Mouse (Mus musculus) lung, postnatal 4 days (tissue): ENCODE results near the gene Ptgs1.

Experiments
- DNase-seq, 2 experiments: peaks; one replicate each; pipeline ENCODE4 v3.0.0; 2021

Ptgs1 gene

GRCm38 (mm10) chr2:36215203-36215739 lies 15.0 kb upstream of the Ptgs1 start:
- DNase-seq = no peak

- DNase-seq = peak; percentile 65 to 81
Measured at GRCm38 (mm10) chr2:36216546-36216945, 13.7 kb upstream of the Ptgs1 start.

GRCm38 (mm10) chr2:36216953-36217573 lies 13.2 kb upstream of the Ptgs1 start:
- peak; percentile 58 to 83 for DNase-seq

DNA sequence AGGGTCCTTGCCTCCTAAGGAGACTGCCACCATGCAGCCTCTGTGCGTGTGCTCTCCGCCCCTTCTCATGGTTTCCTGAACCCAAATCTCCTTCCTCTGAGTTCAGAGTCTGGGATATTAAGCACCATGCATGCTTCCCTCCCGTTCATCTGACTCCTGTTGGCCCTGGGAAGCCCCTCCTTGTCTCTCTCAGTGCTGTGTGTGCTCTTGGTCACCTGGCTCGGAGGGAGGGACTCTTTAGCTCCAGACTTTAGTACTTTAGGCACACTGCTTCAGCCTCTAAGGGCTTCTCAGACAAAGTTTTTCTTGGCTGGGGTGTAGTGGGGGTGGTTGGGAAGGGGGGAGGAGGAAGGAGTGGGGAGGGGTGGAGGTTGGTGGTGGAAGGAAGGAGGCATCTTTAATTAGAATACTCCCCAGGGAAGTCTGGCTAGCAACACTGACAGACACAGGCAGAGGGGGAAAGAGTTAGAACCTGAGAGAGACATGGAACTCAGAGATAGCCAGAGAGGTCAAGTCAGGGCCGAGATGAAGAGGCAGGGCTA lies 12.5 kb upstream of the Ptgs1 start:
- DNase-seq = peak in 1 of 2 experiments; percentile 22

GRCm38 (mm10) chr2:36220106-36220505 lies 10.1 kb upstream of the Ptgs1 start:
- no peak for DNase-seq

DNA sequence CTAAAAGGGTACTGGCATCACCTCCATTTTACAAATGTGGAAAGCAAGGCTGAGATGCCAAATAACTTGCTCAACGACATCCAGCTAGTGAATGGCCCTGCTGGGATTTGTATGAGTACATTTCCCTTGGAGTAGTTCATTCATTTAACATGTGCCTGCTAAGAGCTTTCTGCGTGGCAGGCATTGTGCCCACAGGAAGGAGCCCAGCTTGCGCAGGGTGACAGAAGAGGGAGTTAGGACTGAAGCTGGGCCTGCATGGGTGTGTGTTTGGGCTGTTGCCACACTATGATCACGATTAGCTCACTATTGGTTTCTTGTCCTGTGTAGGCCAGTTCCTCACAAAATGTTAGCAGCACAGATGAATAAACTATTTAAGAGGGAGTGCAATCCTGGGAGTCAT lies 9.3 kb upstream of the Ptgs1 start:
- DNase-seq = no peak

DNA sequence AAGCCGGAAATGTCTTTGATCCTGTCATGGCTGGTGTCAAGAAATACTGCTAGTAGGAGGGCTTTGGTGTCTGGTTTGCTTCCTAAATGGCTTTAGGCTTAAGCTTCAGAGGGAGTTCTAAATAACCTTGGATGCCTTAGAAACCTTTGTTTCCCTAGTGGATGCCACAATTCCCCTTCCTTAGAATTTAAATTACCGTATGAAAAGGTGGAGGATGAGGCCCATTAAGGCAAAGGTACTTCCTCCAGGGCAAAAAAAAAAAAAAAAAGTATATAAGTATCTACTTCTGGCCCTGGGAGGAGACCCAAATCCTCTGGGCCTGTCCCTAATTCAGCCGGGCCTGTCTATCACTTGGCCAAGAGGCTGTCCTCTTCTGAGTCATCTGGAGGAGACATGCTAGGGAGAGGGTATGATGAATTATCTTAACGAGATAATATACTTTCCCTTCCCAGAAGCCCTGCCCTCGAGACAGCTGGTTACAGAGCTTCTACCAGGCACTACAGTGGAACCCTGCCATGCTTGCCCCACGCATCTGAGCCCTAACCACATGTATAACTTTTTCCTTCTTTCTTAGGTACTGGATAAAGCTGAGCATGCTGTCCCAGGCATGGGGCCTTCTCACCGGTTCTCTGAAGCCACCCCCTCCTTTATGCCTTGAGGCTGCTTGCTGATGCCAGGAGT lies 7.9 kb upstream of the Ptgs1 start:
- no peak for DNase-seq

DNA sequence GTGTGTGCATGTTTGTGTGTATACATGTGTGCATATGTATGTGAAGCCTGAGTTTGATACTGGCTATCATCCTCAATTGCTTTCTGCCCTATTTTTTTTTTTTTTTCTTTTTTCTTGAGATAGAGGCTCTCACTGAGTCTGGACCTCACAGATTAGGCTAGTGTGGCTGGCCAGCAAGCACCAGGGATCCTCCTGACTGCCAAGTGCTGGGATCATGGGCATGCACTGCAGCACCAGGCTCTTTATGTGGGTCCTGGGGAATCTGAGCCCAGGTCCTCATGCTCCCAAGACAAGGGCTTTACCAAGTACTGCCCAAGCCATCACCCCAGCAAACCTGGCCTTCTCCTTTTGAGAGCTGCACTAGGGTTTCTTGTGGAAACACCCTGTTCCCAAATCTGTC lies 6.8 kb upstream of the Ptgs1 start:
- no peak for DNase-seq

DNA sequence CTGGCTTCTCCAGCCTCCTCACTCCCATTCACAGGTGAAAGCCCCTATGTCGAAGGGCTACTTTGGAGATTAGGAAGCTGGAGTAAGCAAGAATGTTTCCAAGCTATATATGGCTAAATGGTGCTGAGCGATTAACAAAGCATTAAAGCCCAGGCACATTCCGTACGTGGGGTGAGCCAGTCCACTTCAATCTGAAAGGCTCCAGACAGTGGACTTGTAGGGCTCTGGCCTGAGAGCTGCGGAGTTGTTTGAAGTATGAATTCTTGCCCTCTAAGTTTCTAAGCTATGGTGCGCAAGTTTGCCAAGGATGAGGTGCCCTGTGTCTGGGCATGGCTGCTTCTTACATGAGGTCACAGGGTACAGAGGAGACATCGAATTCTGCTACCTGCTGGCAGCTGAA lies 6.1 kb upstream of the Ptgs1 start:
- DNase-seq = peak in 1 of 2 experiments; percentile 53

GRCm38 (mm10) chr2:36224599-36224998 lies 5.6 kb upstream of the Ptgs1 start:
- DNase-seq = no peak

DNA sequence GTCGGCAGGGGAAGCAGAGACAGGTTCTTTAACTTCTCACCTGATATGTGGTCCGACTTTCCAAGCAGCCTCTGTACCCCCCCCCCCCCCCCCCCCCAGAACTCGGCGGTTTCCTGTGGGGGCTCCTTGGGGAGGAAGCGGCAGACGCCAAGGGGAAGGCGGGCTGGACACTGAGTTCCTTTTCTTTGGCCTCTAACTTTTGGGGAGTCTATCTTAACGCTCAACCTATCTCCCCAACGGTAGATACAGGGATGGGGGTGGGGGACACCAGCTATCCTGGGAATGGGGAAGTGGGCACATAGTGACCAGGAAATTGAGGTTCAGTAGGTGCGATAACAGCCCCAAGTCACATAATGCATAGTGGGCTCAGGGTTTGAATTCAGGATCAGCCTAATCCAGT lies 741 bp downstream of the Ptgs1 start:
- no peak for DNase-seq

- peak; percentile 41 to 61 for DNase-seq
Measured at GRCm38 (mm10) chr2:36234526-36235368, 4.5 kb downstream of the Ptgs1 start.

DNA sequence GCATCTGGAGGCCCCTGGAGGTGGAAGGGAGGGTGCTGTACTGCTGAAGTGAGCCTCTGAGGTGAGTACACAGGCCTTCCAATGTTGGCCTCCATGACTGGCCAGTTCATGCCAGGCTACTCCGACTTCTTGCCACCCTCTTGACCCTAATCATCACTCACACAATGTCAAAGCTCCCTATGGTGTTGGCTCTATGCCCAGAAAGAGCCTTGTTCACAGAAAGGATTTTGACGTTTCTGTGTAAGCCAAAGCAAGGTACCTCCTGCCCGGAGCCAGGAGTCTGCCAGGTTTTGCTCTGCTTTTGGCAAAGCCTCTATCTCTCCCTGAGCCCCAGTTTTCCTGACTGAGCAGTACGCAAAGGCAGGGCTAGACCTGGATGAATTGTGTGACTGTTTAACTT lies 5.7 kb downstream of the Ptgs1 start:
- DNase-seq = peak; percentile 54 to 59

DNA sequence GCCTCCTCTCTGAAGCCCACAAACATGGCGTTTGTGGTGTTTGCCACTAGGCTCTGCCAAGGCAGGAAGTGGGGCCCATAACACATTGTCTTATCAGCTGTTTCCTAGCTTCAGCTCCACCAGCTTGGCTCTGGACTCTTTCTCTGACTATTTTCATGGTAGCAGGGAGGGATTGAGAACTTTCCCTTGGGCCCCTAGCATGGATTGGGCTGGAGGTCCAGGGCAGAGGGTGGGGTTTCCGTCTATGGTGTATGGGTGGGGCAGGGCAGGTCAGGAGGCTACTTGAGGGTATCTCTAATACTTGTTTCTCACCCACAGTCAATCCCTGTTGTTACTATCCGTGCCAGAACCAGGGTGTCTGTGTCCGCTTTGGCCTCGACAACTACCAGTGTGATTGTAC lies 6.7 kb downstream of the Ptgs1 start:
- no peak for DNase-seq

DNA sequence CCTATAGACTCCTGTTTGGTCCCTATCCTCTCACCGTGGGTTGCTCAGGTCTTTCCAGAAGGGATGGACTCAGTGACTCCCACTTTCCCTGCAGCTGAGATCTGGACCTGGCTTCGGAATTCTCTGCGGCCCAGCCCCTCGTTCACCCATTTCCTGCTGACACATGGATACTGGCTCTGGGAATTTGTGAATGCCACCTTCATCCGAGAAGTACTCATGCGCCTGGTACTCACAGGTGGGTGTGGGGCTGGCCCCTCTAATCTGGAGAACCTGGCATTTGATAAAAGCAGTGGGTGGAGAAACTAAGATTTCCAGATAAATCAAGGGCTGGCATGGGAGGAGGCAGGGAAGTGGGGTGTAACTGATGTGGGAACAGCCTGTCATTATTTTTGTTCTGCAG lies 7.3 kb downstream of the Ptgs1 start:
- DNase-seq = peak in 1 of 2 experiments; percentile 59

DNA sequence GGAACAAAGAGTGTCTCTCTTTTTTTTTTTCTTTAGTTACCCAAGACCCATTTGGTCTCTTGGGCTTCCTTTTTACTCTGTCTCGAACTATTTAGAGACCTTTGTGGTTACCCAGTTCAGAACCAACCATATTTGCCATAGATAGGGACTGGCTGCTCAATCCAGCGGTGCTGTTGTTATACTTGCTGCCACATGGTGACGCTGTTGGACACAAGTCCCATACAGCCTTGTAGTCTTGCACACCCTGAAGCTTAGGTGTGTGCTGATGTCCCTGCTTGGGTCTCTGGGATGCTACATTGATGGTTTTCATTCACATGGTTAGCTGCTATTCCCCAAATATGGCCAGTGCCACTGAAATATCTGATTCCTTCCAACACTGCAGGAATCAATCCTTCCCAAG lies 8.2 kb downstream of the Ptgs1 start:
- DNase-seq = no peak

DNA sequence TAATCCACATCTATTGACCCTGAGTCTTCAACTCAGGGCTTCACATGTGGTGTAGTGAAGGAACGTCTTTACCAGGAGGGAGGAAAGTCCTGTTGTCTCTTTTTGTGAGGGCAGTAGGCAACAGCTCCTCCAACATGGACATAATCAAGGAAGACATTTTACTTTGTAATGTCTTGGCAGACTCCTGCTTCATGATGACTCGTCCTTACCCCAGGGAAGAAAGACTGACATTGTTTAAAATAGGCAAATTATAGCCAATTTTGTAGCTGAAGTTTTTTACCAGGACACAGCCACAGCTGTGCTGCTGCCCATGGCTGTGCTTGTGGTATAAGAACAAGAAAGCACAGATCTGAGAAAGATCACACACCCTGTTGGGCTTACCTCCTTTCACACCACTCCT lies 8.7 kb downstream of the Ptgs1 start:
- DNase-seq = no peak

DNA sequence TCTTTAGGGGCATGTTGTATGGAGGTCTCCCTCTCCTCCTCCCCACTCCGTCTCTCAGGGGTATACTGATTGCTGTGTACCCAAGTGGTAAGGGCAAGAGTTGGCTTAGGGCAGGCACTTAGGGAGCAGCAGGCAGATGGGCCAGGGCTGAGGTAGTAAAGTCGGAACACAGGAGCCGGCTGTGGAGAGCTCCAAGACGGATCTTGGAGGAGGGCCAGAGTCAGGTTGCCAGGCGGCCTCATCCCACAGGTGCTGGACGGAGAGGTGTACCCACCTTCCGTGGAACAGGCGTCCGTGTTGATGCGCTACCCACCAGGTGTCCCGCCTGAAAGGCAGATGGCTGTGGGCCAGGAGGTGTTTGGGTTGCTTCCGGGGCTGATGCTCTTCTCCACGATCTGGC lies 12.3 kb downstream of the Ptgs1 start:
- no peak for DNase-seq

- DNase-seq = no peak
Measured at GRCm38 (mm10) chr2:36243296-36243891, 13.2 kb downstream of the Ptgs1 start.

DNA sequence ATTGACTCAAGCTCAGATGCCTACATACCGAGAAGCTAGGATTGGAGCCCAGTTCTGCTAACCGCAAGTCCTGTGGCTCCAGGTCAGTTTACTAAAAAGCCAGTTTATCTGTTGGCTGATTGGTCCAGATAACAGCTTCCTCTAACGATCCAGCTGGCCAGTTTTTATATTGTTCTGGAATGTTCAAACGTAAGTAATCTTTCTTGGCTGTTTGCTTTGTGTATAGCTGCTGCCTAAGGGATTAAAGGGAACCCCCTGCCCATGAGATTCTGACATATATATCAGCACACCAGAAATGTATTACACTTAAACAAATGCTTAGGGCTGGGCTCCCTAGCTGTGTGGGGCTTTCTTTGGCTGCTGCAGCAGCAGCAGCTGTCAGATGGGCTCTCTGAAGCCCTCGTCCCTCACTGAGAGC lies 13.7 kb downstream of the Ptgs1 start:
- no peak for DNase-seq

- DNase-seq = no peak
Measured at GRCm38 (mm10) chr2:36244705-36245104, 14.5 kb downstream of the Ptgs1 start.

GRCm38 (mm10) chr2:36247964-36248363 lies 17.7 kb downstream of the Ptgs1 start:
- no peak for DNase-seq

DNA sequence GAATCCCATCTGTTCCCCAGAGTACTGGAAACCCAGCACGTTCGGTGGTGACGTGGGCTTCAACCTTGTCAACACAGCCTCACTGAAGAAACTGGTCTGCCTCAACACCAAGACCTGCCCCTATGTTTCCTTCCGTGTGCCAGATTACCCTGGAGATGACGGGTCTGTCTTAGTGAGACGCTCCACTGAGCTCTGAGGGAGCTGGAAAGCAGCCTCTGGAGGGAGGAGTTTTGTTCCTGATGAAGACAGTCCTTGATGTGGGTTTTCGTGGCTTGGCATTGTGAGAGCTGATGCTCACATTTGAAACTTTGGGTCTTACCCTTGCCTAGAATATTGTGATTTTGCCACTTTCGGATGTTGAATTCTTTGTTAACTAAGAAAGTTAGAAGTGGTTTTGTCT lies 20.9 kb downstream of the Ptgs1 start:
- no peak for DNase-seq
